Mouse (Mus musculus): ENCODE measurements around the gene Spata31d1d. TPM values are rescaled to one million over a fixed set of nuclear protein-coding genes. Genes with fewer than 3 reads are reported as not detected.
"Not testable (repeated sequence)": the region's sequence is repeated elsewhere in the genome, so short reads cannot be mapped to it uniquely, and the experiment has no call there.

The Spata31d1d gene
- polyA plus RNA-seq, 1 experiment from 2014 or later: not detected

DNA sequence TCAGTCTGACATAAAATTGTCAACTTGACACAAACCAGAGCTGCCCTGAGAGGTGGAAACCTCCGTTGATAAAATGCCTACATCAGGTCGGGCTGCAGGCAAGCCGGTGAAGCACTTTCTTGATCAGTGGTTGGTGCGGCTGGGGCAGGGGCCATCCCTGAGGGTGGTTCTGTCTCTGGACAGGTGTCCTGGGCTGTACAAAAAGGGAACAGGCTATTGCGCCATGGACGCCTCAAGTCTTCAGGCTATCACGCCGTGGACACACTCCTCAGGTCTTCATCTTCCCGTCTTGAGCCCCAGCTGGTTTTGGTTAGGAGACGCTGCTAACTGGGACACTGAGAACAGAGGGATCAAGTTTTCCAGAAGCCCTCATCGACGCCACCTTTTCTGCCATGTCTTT lies 18.8 kb upstream of the Spata31d1d start:
- Histone ChIP-seq H3K27ac (no peak overlapping the region), H3K27me3 (ENCODE audit: insufficient read depth, poor library complexity, severe bottlenecking) (no peaks in the 10 kb centered on the region), H3K4me3 (no peak overlapping the region), H3K4me1 (replicated peaks) (peaks cover 6% of the 10 kb centered on the region; the same call in 1 of the 2 replicates), H3K9me3 (no peaks in the 10 kb centered on the region), H3K36me3 (peaks cover 22% of the 10 kb centered on the region)
- WGBS: 80% methylated on average over 12 of the region's 12 CpGs
- no peak for DNase-seq (ENCODE audit: low spot score)

DNA sequence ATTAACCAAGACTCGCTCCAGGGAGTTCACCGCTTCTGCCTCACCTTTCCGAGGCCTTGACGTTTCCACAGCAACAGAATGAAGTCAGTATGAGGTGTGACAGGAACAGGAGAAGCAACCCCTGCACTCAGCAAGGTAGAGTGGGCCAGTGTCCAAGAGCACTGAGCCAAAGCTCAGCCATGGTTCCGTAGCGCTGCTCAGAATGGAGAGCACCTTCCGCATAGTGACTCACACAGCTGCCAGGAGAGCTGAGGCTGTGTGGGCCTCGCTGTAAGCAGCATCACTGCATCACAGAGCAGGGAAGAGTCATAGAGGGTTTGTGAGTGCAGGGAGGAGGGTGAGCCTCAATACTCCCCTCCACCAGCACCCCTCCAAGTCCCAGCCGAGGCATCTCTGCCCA lies 15.2 kb upstream of the Spata31d1d start, which contains the start of gene 1700014D04Rik:
TSS of gene 1700014D04Rik (minus strand) at position 42 of the 400 bp plus-strand sequence.
- Histone ChIP-seq H3K4me1 (replicated peaks) (peaks cover 6% of the 10 kb centered on the region; the same call in 1 of the 2 replicates), H3K27ac (no peak within 1 kb of the TSS), H3K36me3 (no peaks in the 10 kb centered on the region), H3K27me3 (ENCODE audit: insufficient read depth, poor library complexity, severe bottlenecking) (no peaks in the 10 kb centered on the region), H3K4me3 (no peak within 1 kb of the TSS), H3K9me3 (no peaks in the 10 kb centered on the region)
- no peak for DNase-seq (ENCODE audit: low spot score)
- 83% methylated on average over 9 of the region's 9 CpGs for WGBS

DNA sequence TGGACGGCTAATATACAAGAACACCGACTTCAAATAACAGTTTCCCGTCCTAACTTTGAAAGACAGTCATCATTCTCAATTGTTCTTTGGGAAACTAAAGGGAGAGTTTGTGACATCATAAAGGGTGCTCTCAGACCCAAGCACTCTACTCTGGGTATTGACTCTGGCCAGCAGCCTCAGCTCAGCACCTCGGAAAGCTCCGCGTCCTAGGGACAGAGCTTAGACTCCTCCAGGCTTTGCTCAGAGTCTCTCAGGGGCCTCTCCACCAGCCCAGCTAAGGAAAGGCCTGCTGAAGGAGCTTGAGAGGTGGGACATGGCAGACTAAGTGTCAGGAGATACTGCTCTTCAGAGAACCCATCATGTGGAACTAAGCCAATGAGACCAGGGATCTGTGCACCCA lies 14.6 kb upstream of the Spata31d1d start:
- Histone ChIP-seq H3K9me3 (no peaks in the 10 kb centered on the region), H3K4me3 (no peak overlapping the region), H3K36me3 (no peaks in the 10 kb centered on the region), H3K27ac (no peak overlapping the region), H3K27me3 (ENCODE audit: insufficient read depth, poor library complexity, severe bottlenecking) (no peaks in the 10 kb centered on the region), H3K4me1 (replicated peaks) (peaks cover 6% of the 10 kb centered on the region; the same call in 1 of the 2 replicates)
- WGBS: 77% methylated on average over 6 of the region's 6 CpGs
- no peak for DNase-seq (ENCODE audit: low spot score)

GRCm38 (mm10) chr13:59745462-59745861 lies 13.9 kb upstream of the Spata31d1d start:
- no peaks in the 10 kb centered on the region for H3K27me3 ChIP-seq (ENCODE audit: insufficient read depth, poor library complexity, severe bottlenecking)
- H3K4me3 ChIP-seq: no peak overlapping the region
- no peak overlapping the region for H3K27ac ChIP-seq
- H3K36me3 ChIP-seq: no peaks in the 10 kb centered on the region
- WGBS: 90% methylated on average over 6 of the region's 6 CpGs
- DNase-seq (ENCODE audit: low spot score): no peak
- no peaks in the 10 kb centered on the region for H3K9me3 ChIP-seq
- H3K4me1 ChIP-seq (replicated peaks): peaks cover 6% of the 10 kb centered on the region; the same call in 1 of the 2 replicates

GRCm38 (mm10) chr13:59741697-59742096 lies 10.1 kb upstream of the Spata31d1d start:
- no peaks in the 10 kb centered on the region for H3K36me3 ChIP-seq
- H3K4me1 ChIP-seq (replicated peaks): peaks cover 2% of the 10 kb centered on the region; the same call in 1 of the 2 replicates
- no peak overlapping the region for H3K27ac ChIP-seq
- 83% methylated on average over 10 of the region's 10 CpGs for WGBS
- no peak for DNase-seq (ENCODE audit: low spot score)
- no peaks in the 10 kb centered on the region for H3K27me3 ChIP-seq (ENCODE audit: insufficient read depth, poor library complexity, severe bottlenecking)
- no peaks in the 10 kb centered on the region for H3K9me3 ChIP-seq
- H3K4me3 ChIP-seq: no peak overlapping the region

DNA sequence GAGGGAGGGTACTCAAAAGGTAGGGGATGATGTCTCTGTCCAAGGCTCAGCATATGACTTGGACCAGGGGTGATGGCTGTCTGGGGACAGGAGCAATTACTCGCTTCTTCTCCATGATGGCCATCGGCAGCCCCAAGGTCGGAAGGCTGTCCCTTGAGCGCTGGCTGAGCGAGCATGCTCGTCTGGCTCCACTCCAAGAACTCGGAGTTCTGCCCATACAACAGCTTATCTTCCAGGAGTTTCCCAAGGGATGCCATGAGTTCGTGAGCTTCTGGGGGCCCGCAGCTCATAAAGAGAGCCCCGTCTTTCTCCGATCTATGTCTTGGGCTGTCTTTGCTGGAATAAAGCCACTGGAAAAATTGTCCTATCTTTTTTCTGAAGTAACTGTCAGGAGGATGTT lies 9.5 kb upstream of the Spata31d1d start:
- Histone ChIP-seq H3K4me3 (no peak overlapping the region), H3K9me3 (no peaks in the 10 kb centered on the region), H3K27me3 (ENCODE audit: insufficient read depth, poor library complexity, severe bottlenecking) (no peaks in the 10 kb centered on the region), H3K36me3 (no peaks in the 10 kb centered on the region), H3K27ac (no peak overlapping the region), H3K4me1 (replicated peaks) (no peaks in the 10 kb centered on the region)
- no peak for DNase-seq (ENCODE audit: low spot score)
- 91% methylated on average over 11 of the region's 11 CpGs for WGBS

GRCm38 (mm10) chr13:59739397-59739796 lies 7.8 kb upstream of the Spata31d1d start:
- no peaks in the 10 kb centered on the region for H3K27me3 ChIP-seq (ENCODE audit: insufficient read depth, poor library complexity, severe bottlenecking)
- H3K27ac ChIP-seq: no peak overlapping the region
- H3K9me3 ChIP-seq: no peaks in the 10 kb centered on the region
- 93% methylated on average over 4 of the region's 4 CpGs for WGBS
- H3K4me3 ChIP-seq: no peak overlapping the region
- DNase-seq (ENCODE audit: low spot score): no peak
- H3K36me3 ChIP-seq: no peaks in the 10 kb centered on the region
- peaks cover 4% of the 10 kb centered on the region; the same call in 1 of the 2 replicates for H3K4me1 ChIP-seq (replicated peaks)

- H3K27me3 ChIP-seq (ENCODE audit: insufficient read depth, poor library complexity, severe bottlenecking): no peaks in the 10 kb centered on the region
- WGBS: 89% methylated on average over 2 of the region's 2 CpGs
These were observed 6.9 kb upstream of the Spata31d1d start for GRCm38 (mm10) chr13:59738455-59738854.

DNA sequence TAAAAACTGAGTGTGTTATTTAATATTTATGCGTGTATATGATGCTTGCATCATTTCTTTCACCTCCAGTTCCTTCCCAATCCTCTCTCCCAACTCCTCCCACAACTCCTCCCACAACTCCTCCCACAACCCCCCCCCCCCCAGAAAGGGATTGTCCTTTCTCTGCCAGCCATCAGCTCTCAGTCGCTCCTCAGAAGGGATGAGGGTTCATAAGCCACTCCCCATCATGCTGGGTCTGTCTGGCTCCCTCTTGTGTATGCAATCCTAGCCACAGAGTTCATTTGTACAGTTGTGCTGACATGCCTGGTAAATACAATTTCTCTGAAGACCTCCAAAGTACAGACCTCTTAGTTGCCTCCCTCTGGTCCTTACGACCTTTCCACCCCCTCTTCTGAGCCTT lies 3.6 kb upstream of the Spata31d1d start:
- Histone ChIP-seq H3K36me3 (no peaks in the 10 kb centered on the region), H3K4me1 (replicated peaks) (peaks cover 4% of the 10 kb centered on the region; the same call in 1 of the 2 replicates), H3K27me3 (ENCODE audit: insufficient read depth, poor library complexity, severe bottlenecking) (no peaks in the 10 kb centered on the region), H3K27ac (no peak overlapping the region), H3K9me3 (no peaks in the 10 kb centered on the region), H3K4me3 (no peak overlapping the region)
- peak; percentile 29 for DNase-seq (ENCODE audit: low spot score)
- 31% methylated on average over 3 of the region's 3 CpGs for WGBS

More at GRCm38 (mm10) chr13:59738455-59738854, 6.9 kb upstream of the Spata31d1d start:
- H3K36me3 ChIP-seq: no peaks in the 10 kb centered on the region
- H3K4me3 ChIP-seq: no peak overlapping the region
- H3K4me1 ChIP-seq (replicated peaks): peaks cover 4% of the 10 kb centered on the region; the same call in 1 of the 2 replicates
- no peak for DNase-seq (ENCODE audit: low spot score)
- H3K27ac ChIP-seq: no peak overlapping the region
- H3K9me3 ChIP-seq: no peaks in the 10 kb centered on the region

DNA sequence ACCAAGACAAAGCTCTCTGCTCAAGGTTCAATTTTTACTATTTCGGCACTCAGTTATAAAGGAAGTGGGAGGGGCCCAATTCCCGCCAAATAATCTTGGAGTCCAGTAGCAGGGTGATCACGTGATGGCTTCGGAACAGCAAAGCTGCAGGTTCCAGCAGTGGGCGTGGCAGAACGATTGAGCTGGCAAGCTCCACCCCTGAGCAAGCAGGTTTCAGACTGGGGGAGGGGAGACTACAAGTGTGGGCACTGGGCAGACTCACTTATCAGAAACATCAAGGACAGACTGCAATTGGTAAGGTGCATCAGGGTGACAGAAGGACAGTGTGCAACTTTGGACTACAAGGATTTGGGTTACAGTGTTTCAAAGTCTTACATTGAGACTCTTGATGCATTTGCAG lies 2.8 kb upstream of the Spata31d1d start:
- H3K4me3 ChIP-seq; H3K36me3 ChIP-seq; DNase-seq (ENCODE audit: low spot score); H3K4me1 ChIP-seq (replicated peaks); H3K27me3 ChIP-seq (ENCODE audit: insufficient read depth, poor library complexity, severe bottlenecking); H3K9me3 ChIP-seq; H3K27ac ChIP-seq: not testable (repeated sequence)
- 39% methylated on average over 6 of the region's 6 CpGs for WGBS

GRCm38 (mm10) chr13:59733936-59734335 lies 2.4 kb upstream of the Spata31d1d start:
- H3K36me3 ChIP-seq: no peaks in the 10 kb centered on the region
- peaks cover 5% of the 10 kb centered on the region for H3K27me3 ChIP-seq (ENCODE audit: insufficient read depth, poor library complexity, severe bottlenecking)
- 76% methylated on average over 4 of the region's 4 CpGs for WGBS
- no peak overlapping the region for H3K4me3 ChIP-seq
- peaks cover 4% of the 10 kb centered on the region; the same call in 1 of the 2 replicates for H3K4me1 ChIP-seq (replicated peaks)
- no peaks in the 10 kb centered on the region for H3K9me3 ChIP-seq
- no peak overlapping the region for H3K27ac ChIP-seq
- DNase-seq (ENCODE audit: low spot score): no peak

- Histone ChIP-seq H3K4me1 (replicated peaks) (peaks cover 19% of the 10 kb centered on the region), H3K27ac (peak overlapping the region; percentile 50; the same call in 1 of the 2 replicates), H3K27me3 (ENCODE audit: insufficient read depth, poor library complexity, severe bottlenecking) (peaks cover 33% of the 10 kb centered on the region), H3K36me3 (no peaks in the 10 kb centered on the region), H3K9me3 (no peaks in the 10 kb centered on the region), H3K4me3 (no peak overlapping the region)
- DNase-seq (ENCODE audit: low spot score): peak; percentile 86
- 32% methylated on average over 7 of the region's 7 CpGs for WGBS
These were observed 3.0 kb downstream of the Spata31d1d start for GRCm38 (mm10) chr13:59728378-59729093.

DNA sequence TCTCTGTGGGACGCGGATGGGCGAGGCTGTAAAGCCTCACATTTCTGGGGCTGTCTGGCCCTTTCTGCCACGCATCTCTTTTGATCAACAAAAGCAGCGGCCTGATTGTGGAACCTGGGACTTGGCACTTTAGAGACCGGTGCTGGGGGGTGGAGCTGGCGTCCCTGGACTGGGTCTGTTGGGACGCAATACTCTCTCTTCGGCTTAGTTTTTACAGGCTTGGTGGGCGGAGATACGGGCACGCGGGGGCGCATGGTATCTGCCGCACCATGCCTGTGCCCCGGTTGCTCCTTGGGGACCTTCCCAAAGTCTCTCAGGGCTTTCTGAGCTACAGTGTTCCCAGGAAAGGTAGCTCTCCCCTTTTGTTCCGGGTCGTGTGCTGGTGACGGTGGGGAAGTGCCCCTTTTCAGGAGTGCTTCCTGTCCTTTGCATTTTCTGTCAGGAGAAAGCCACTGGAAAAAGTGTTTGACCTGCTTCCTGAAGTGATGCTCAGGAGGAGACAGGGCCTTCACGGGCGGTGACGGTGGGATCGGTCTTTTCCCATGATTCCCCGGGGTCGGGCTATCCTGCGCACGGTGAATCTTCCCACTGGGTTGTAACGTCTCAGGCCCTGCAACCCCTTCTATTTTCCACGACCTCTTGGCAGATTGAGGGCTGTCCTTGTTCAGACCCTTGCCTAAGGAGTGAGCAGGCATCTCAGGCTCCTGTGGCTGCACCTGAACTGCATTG lies 5.2 kb downstream of the Spata31d1d start:
- 36% methylated on average over 29 of the region's 29 CpGs for WGBS
- H3K27ac ChIP-seq: peak overlapping the region; percentile 54; the same call in 1 of the 2 replicates
- no peak for DNase-seq (ENCODE audit: low spot score)
- H3K4me3 ChIP-seq: peak overlapping the region; percentile 29
- no peaks in the 10 kb centered on the region for H3K9me3 ChIP-seq
- peaks cover 33% of the 10 kb centered on the region for H3K27me3 ChIP-seq (ENCODE audit: insufficient read depth, poor library complexity, severe bottlenecking)
- H3K36me3 ChIP-seq: no peaks in the 10 kb centered on the region
- peaks cover 19% of the 10 kb centered on the region for H3K4me1 ChIP-seq (replicated peaks)
